Mouse (Mus musculus): ENCODE measurements around the gene Styk1. TPM values are rescaled to one million over a fixed set of nuclear protein-coding genes. Genes with fewer than 3 reads are reported as not detected.
A peak's percentile ranks its signal among the peaks of the same experiment; 100 is the strongest.

The Styk1 gene
- total RNA-seq (2014; rRNA removed) (4.9 and 7.3 TPM in 2 replicates), polyA plus RNA-seq (2015; fragmentation: Nextera tagmentation; extraction: Ambion mirVana) (6.7 and 6.9 TPM in 2 replicates)

DNA sequence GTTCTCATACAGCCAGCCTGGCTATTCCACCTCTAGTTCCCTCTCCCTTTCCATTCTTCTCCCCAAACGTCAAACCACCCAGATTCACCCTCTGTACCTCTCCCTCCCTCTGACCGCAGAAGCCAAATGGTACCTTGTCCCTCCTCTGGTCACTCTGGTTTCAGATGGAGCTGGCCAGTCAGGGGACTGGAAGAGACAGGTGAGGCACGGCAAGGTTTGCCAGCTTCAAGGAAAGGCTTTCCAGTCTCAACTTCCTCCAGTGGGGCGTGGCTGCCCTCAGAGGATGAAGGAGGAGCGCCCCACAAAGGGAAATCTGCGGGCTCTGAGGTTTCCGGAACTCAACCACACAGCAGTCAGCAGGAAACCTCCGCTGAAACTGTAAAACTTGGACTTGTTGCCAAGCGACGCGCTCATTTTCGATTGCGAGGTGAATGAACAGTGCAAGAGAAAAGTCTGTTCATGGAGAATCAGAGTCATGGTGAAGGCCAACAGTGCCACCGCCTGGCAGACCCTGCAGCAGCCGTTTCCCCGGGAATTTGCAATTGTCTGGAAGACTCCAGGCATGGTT, at the start of gene Styk1:
TSS of gene Styk1 (minus strand) at position 246 of the 568 bp plus-strand sequence.
- DNase-seq (ENCODE audit: low spot score) = peak; percentile 94
- Histone ChIP-seq H3K9ac (replicated peaks; ENCODE audit: low read length, poor library complexity, severe bottlenecking) (no peak within 1 kb of the TSS), H3K4me2 (ENCODE audit: low read depth, low read length, poor library complexity, severe bottlenecking) (peak within 1 kb of the TSS; percentile 71), H3K27me3 (ENCODE audit: insufficient read depth, low read length) (no peaks in the 10 kb centered on the region), H3K9me3 (ENCODE audit: low read length) (no peaks in the 10 kb centered on the region), H3K4me1 (ENCODE audit: insufficient read depth, low read length) (no peaks in the 10 kb centered on the region), H3K27ac (ENCODE audit: low read depth, low read length) (no peak within 1 kb of the TSS), H3K4me3 (ENCODE audit: low read depth, low read length) (peak within 1 kb of the TSS; percentile 42), H3K36me3 (ENCODE audit: insufficient read depth, low read length) (no peaks in the 10 kb centered on the region)
- 3% methylated on average over 16 of the region's 16 CpGs for WGBS
- peak; percentile 92 for TF ChIP-seq CTCF (IDR thresholded peaks at IDR 0.05)
- peak; percentile 92 for ATAC-seq (ENCODE audit: low FRiP score)

DNA sequence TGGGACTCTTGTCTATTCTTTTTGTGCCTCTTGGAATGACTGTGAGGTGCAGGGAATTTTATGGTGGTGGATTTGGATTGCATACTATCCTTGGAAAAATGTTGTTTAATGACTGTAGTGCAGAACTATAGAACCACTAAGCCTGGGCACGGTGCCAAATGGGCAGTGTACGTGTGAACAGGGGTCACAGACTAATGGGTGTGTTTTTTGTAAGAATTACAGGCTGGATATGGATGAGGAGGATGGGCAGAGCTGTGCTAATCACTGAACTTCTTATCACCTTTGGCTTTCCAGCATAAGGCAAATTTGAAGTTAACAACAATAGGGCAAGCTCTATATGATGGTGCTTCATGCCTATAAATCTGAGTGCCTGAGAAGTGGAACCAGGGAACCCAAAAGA, 49.6 kb upstream of the Styk1 start:
- no peak for ATAC-seq (ENCODE audit: low FRiP score)
- no peak for DNase-seq (ENCODE audit: low spot score)
- Histone ChIP-seq H3K36me3 (ENCODE audit: insufficient read depth, low read length) (no peaks in the 10 kb centered on the region), H3K27ac (ENCODE audit: low read depth, low read length) (no peak overlapping the region), H3K27me3 (ENCODE audit: insufficient read depth, low read length) (no peaks in the 10 kb centered on the region), H3K9ac (replicated peaks; ENCODE audit: low read length, poor library complexity, severe bottlenecking) (no peak overlapping the region), H3K4me1 (ENCODE audit: insufficient read depth, low read length) (no peaks in the 10 kb centered on the region), H3K4me2 (ENCODE audit: low read depth, low read length, poor library complexity, severe bottlenecking) (no peak overlapping the region), H3K4me3 (ENCODE audit: low read depth, low read length) (no peak overlapping the region), H3K9me3 (ENCODE audit: low read length) (no peaks in the 10 kb centered on the region)
- TF ChIP-seq CTCF (IDR thresholded peaks at IDR 0.05) = no peak
- 62% methylated on average over 2 of the region's 2 CpGs for WGBS

DNA sequence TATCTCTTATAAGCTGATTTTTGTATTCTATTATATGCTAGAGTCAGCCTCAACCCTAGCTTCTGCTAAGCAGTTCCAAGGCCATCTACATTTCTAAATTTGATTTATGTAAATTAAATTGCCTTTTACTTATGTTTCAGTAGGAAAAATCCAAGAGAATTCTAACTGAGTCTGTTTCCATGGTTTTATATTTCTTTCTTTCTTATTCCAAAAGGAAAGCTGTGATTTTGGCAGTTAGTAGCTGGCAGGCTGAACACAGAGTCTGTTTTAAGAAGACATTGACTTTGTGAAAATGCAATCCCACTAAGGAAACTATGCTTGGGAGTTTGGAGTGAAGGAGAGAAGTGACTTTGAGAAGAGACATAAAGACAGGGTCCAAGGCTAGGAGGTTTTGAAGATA, 49.2 kb upstream of the Styk1 start:
- H3K27me3 ChIP-seq (ENCODE audit: insufficient read depth, low read length) = no peaks in the 10 kb centered on the region
- ATAC-seq (ENCODE audit: low FRiP score) (no peak), DNase-seq (ENCODE audit: low spot score) (no peak)
- H3K9me3 ChIP-seq (ENCODE audit: low read length) = no peaks in the 10 kb centered on the region
- no peak for TF ChIP-seq CTCF (IDR thresholded peaks at IDR 0.05)
- no peaks in the 10 kb centered on the region for H3K36me3 ChIP-seq (ENCODE audit: insufficient read depth, low read length)
- H3K4me1 ChIP-seq (ENCODE audit: insufficient read depth, low read length) = no peaks in the 10 kb centered on the region
- H3K27ac ChIP-seq (ENCODE audit: low read depth, low read length) = no peak overlapping the region
- H3K4me3 ChIP-seq (ENCODE audit: low read depth, low read length) = no peak overlapping the region
- H3K9ac ChIP-seq (replicated peaks; ENCODE audit: low read length, poor library complexity, severe bottlenecking) = no peak overlapping the region
- H3K4me2 ChIP-seq (ENCODE audit: low read depth, low read length, poor library complexity, severe bottlenecking) = no peak overlapping the region

DNA sequence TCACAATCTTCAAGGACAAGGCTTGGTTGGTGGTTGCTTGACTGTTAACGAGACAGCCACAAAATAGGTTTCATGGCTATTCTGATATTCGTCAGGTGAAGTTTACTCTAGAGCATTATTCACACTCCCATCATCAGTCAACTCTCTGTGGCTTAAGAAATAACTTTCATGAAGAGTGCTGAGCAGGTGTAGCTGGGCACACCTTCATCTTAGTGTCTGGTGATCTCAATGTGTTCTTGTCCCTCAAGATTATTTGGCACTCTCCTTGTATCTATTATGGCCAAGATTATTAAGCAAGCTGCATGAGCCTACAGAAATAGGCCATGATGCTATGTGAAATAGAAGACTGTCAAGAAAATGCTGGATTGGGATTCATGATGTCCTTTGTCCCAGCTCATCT, 47.9 kb upstream of the Styk1 start:
- ATAC-seq (ENCODE audit: low FRiP score) = no peak
- no peak overlapping the region for H3K4me3 ChIP-seq (ENCODE audit: low read depth, low read length)
- no peak overlapping the region for H3K4me2 ChIP-seq (ENCODE audit: low read depth, low read length, poor library complexity, severe bottlenecking)

DNA sequence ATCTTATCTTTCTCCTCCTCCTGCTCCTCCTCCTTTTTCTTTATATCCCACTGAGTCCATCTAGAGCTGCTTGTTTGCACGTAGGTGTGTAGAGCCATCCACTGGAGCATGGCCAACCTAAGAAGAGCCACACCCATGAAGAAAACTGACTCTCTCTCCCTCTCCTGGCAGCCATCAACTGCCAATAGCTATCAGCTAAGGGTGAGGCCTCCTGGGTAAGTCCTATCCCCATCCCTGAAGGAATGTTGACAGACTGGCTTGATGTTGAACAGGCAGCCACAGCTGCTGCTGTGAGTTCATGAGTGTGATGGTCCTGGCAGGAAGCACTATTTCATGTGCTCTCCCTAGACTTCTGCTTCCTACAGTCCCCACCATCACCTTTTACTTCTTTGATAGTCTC, 43.3 kb upstream of the Styk1 start:
- no peaks in the 10 kb centered on the region for H3K36me3 ChIP-seq (ENCODE audit: insufficient read depth, low read length)
- no peak for TF ChIP-seq CTCF (IDR thresholded peaks at IDR 0.05)
- no peaks in the 10 kb centered on the region for H3K9me3 ChIP-seq (ENCODE audit: low read length)
- ATAC-seq (ENCODE audit: low FRiP score) (no peak), DNase-seq (ENCODE audit: low spot score) (no peak)
- no peak overlapping the region for H3K4me2 ChIP-seq (ENCODE audit: low read depth, low read length, poor library complexity, severe bottlenecking)
- WGBS = 67% methylated on average over 1 of the region's 1 CpGs
- no peak overlapping the region for H3K4me3 ChIP-seq (ENCODE audit: low read depth, low read length)
- H3K27me3 ChIP-seq (ENCODE audit: insufficient read depth, low read length) = no peaks in the 10 kb centered on the region
- H3K9ac ChIP-seq (replicated peaks; ENCODE audit: low read length, poor library complexity, severe bottlenecking) = no peak overlapping the region
- no peaks in the 10 kb centered on the region for H3K4me1 ChIP-seq (ENCODE audit: insufficient read depth, low read length)
- no peak overlapping the region for H3K27ac ChIP-seq (ENCODE audit: low read depth, low read length)

More for the DNA sequence above, 47.9 kb upstream of the Styk1 start:
- WGBS = 87% methylated on average over 2 of the region's 2 CpGs
- Histone ChIP-seq H3K27ac (ENCODE audit: low read depth, low read length) (no peak overlapping the region), H3K4me1 (ENCODE audit: insufficient read depth, low read length) (no peaks in the 10 kb centered on the region), H3K9me3 (ENCODE audit: low read length) (no peaks in the 10 kb centered on the region), H3K27me3 (ENCODE audit: insufficient read depth, low read length) (no peaks in the 10 kb centered on the region), H3K9ac (replicated peaks; ENCODE audit: low read length, poor library complexity, severe bottlenecking) (no peak overlapping the region), H3K36me3 (ENCODE audit: insufficient read depth, low read length) (no peaks in the 10 kb centered on the region)
- DNase-seq (ENCODE audit: low spot score) = no peak
- no peak for TF ChIP-seq CTCF (IDR thresholded peaks at IDR 0.05)

DNA sequence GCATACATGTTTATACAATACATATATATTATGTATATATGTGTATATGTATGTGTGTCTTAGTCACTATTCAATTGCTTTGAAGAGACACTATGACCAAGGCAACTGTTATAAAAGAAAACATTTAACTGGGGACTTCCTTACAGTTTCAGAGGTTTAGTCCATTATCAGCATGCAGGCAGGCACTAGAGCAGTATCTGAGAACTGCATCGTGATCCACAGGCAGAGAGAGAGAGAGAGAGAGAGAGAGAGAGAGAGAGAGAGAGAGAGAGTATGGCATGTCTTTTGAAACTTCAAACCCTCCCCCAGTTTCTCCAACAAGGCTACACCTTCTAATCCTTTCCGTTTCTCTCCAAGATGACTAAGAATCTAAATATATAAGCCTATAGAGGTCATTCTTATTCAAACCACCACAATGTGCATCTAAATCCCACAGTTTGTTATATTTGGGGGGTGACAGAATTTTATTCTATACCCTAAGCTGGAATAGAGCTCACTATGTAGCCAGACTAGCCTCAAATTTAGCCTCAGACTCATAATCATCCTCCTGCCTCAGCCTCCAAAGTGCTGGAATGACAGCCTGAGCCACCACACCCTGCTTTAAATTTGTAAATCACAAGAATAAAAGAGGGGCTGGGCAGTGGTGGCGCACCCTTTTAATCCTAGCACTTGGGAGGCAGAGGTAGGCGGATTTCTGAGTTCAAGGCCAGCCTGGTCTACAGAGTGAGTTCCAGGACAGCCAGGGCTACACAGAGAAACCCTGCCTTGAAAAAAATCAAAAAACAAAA, 40.7 kb upstream of the Styk1 start:
- H3K9me3 ChIP-seq (ENCODE audit: low read length) = no peaks in the 10 kb centered on the region

More for the DNA sequence above, 40.7 kb upstream of the Styk1 start:
- Histone ChIP-seq H3K36me3 (ENCODE audit: insufficient read depth, low read length) (no peaks in the 10 kb centered on the region), H3K4me1 (ENCODE audit: insufficient read depth, low read length) (no peaks in the 10 kb centered on the region; the same call in 1 of the 2 replicates), H3K4me3 (ENCODE audit: low read depth, low read length) (no peak overlapping the region), H3K27me3 (ENCODE audit: insufficient read depth, low read length) (no peaks in the 10 kb centered on the region), H3K4me2 (ENCODE audit: low read depth, low read length, poor library complexity, severe bottlenecking) (no peak overlapping the region), H3K9ac (replicated peaks; ENCODE audit: low read length, poor library complexity, severe bottlenecking) (no peak overlapping the region), H3K27ac (ENCODE audit: low read depth, low read length) (no peak overlapping the region)
- DNase-seq (ENCODE audit: low spot score) = no peak
- WGBS = 75% methylated on average over 4 of the region's 4 CpGs
- no peak for ATAC-seq (ENCODE audit: low FRiP score)
- no peak for TF ChIP-seq CTCF (IDR thresholded peaks at IDR 0.05)

Data from midbrain, postnatal 0 days (tissue).